Mouse (Mus musculus): ENCODE measurements at regions not wholly inside any gene's neighbourhood (a gene's known extent, or its start where the extent isn't known, plus 50 kb on each side); places are given as distances from the start of the nearest gene placed in this dataset.

DNA sequence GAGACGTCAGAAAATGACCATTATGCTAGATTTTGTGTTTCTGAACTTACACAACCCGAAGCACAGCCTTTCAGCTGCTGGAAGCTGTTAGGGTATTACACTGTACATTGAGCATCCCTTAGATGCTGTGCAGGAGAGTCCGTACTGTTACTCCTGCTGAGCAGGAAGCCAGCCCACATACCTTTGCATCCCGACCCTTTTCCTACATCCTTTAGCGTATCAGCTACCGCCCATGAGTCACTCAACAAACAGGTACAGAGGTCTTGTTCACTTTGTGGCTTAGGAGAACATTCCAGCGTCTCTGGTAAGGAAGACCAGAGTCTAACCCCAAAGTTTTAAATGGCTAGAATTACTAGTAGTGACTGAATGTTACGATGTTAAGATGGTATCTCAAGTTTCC, 311.4 kb upstream of the Pitrm1 start:
- Histone ChIP-seq H3K4me3 (ENCODE audit: control insufficient read depth, low read depth, low read length) (no peak overlapping the region), H3K36me3 (ENCODE audit: control insufficient read depth, insufficient read depth, low read length) (no peaks in the 10 kb centered on the region), H3K27ac (ENCODE audit: control insufficient read depth, insufficient read depth, low read depth, low read length) (no peak overlapping the region), H3K4me1 (ENCODE audit: control insufficient read depth, insufficient read depth, low read length) (no peaks in the 10 kb centered on the region), H3K27me3 (ENCODE audit: control insufficient read depth, insufficient read depth, low read length) (no peaks in the 10 kb centered on the region)
- TF ChIP-seq CTCF (IDR thresholded peaks at IDR 0.05; ENCODE audit: control insufficient read depth, insufficient read depth, insufficient replicate concordance, low read depth, low read length) (no peak), POLR2A (IDR thresholded peaks at IDR 0.05; ENCODE audit: control insufficient read depth, low read depth, low read length) (no peak)

DNA sequence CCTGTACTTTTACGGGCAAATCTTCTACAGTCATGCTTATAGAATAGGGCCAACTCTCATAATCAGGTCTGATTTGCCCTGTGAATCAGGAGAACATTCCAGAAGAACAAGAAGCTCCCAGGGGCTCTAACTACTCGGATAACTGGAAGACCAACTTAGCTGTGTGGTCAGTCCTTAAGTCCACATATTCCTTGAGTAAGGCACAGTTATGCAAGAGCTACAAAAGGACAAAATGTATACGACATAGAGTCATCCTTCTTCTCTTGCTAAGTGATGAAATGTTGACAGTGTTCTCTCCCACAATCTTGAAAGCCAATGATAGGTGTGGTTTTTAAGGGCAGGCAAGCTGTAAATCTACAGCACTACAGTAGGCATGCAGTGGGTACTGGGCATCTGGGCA, 310.7 kb upstream of the Pitrm1 start:
- H3K4me3 ChIP-seq (ENCODE audit: control insufficient read depth, low read depth, low read length), result no peak overlapping the region
- H3K36me3 ChIP-seq (ENCODE audit: control insufficient read depth, insufficient read depth, low read length), result no peaks in the 10 kb centered on the region
- H3K4me1 ChIP-seq (ENCODE audit: control insufficient read depth, insufficient read depth, low read length), result no peaks in the 10 kb centered on the region
- H3K27ac ChIP-seq (ENCODE audit: control insufficient read depth, insufficient read depth, low read depth, low read length), result no peak overlapping the region
- no peak for TF ChIP-seq POLR2A (IDR thresholded peaks at IDR 0.05; ENCODE audit: control insufficient read depth, low read depth, low read length)
- H3K27me3 ChIP-seq (ENCODE audit: control insufficient read depth, insufficient read depth, low read length), result no peaks in the 10 kb centered on the region

DNA sequence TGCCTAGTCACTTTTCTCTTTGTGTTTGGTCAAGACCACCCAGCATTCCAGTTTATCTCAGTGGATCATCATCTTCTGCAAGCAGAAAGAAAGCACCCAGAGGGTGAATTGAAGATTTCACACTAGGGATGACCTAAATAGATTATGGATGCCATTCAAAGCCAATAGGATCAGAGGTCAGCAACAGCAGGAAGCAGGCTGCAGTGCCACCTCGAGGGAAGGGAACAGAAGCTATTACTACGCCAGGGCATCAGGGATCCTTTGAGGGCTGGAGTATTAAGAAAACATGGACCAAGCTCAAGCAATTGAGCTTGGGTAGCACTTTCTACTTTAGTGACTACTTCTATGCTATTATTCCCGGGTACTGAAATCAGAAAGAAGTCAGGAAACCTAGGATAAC, 307.1 kb upstream of the Pitrm1 start:
- H3K27me3 ChIP-seq (ENCODE audit: control insufficient read depth, insufficient read depth, low read length), result no peaks in the 10 kb centered on the region
- TF ChIP-seq CTCF (IDR thresholded peaks at IDR 0.05; ENCODE audit: control insufficient read depth, insufficient read depth, insufficient replicate concordance, low read depth, low read length) (no peak), POLR2A (IDR thresholded peaks at IDR 0.05; ENCODE audit: control insufficient read depth, low read depth, low read length) (no peak)

GRCm38 (mm10) chr13:6241472-6242123, 306.4 kb upstream of the Pitrm1 start:
- Histone ChIP-seq H3K4me3 (ENCODE audit: control insufficient read depth, low read depth, low read length) (no peak overlapping the region), H3K4me1 (ENCODE audit: control insufficient read depth, insufficient read depth, low read length) (no peaks in the 10 kb centered on the region), H3K36me3 (ENCODE audit: control insufficient read depth, insufficient read depth, low read length) (no peaks in the 10 kb centered on the region), H3K27me3 (ENCODE audit: control insufficient read depth, insufficient read depth, low read length) (no peaks in the 10 kb centered on the region), H3K27ac (ENCODE audit: control insufficient read depth, insufficient read depth, low read depth, low read length) (no peak overlapping the region)
- TF ChIP-seq CTCF (IDR thresholded peaks at IDR 0.05; ENCODE audit: control insufficient read depth, insufficient read depth, insufficient replicate concordance, low read depth, low read length) (no peak), POLR2A (IDR thresholded peaks at IDR 0.05; ENCODE audit: control insufficient read depth, low read depth, low read length) (no peak)

More for the DNA sequence above, 307.1 kb upstream of the Pitrm1 start:
- Histone ChIP-seq H3K4me3 (ENCODE audit: control insufficient read depth, low read depth, low read length) (no peak overlapping the region), H3K4me1 (ENCODE audit: control insufficient read depth, insufficient read depth, low read length) (no peaks in the 10 kb centered on the region), H3K36me3 (ENCODE audit: control insufficient read depth, insufficient read depth, low read length) (no peaks in the 10 kb centered on the region), H3K27ac (ENCODE audit: control insufficient read depth, insufficient read depth, low read depth, low read length) (no peak overlapping the region)

DNA sequence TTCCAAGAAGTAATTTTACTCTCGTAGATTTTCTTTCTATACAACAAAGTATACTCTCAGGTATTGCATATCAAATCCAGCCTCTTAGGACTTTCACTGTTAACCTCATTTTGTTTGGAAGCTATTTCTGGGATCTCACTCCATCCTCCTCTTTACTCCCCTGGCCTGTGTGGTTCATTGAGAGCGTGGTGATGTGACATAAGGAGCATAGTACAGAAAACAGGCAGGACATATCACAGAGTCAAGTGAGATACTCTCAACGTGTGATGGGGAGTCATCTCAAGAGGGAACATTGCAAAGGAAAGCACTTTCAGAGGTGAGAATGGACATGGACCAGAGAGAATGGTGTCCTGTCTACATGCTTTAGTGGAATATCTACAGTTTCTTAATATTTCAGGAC, 297.8 kb upstream of the Pitrm1 start:
- no peaks in the 10 kb centered on the region for H3K27me3 ChIP-seq (ENCODE audit: control insufficient read depth, insufficient read depth, low read length)
- H3K4me3 ChIP-seq (ENCODE audit: control insufficient read depth, low read depth, low read length), result no peak overlapping the region
- H3K27ac ChIP-seq (ENCODE audit: control insufficient read depth, insufficient read depth, low read depth, low read length), result no peak overlapping the region
- TF ChIP-seq CTCF (IDR thresholded peaks at IDR 0.05; ENCODE audit: control insufficient read depth, insufficient read depth, insufficient replicate concordance, low read depth, low read length) (no peak), POLR2A (IDR thresholded peaks at IDR 0.05; ENCODE audit: control insufficient read depth, low read depth, low read length) (no peak)
- H3K36me3 ChIP-seq (ENCODE audit: control insufficient read depth, insufficient read depth, low read length), result no peaks in the 10 kb centered on the region
- no peaks in the 10 kb centered on the region for H3K4me1 ChIP-seq (ENCODE audit: control insufficient read depth, insufficient read depth, low read length)

GRCm38 (mm10) chr13:6251025-6251862, 296.7 kb upstream of the Pitrm1 start:
- H3K4me1 ChIP-seq (ENCODE audit: control insufficient read depth, insufficient read depth, low read length), result no peaks in the 10 kb centered on the region
- no peaks in the 10 kb centered on the region for H3K27me3 ChIP-seq (ENCODE audit: control insufficient read depth, insufficient read depth, low read length)
- TF ChIP-seq POLR2A (IDR thresholded peaks at IDR 0.05; ENCODE audit: control insufficient read depth, low read depth, low read length), result no peak
- TF ChIP-seq CTCF (IDR thresholded peaks at IDR 0.05; ENCODE audit: control insufficient read depth, insufficient read depth, insufficient replicate concordance, low read depth, low read length), result no peak
- no peak overlapping the region for H3K4me3 ChIP-seq (ENCODE audit: control insufficient read depth, low read depth, low read length)
- no peaks in the 10 kb centered on the region for H3K36me3 ChIP-seq (ENCODE audit: control insufficient read depth, insufficient read depth, low read length)
- H3K27ac ChIP-seq (ENCODE audit: control insufficient read depth, insufficient read depth, low read depth, low read length), result no peak overlapping the region

GRCm38 (mm10) chr13:6252100-6252499, 295.8 kb upstream of the Pitrm1 start:
- no peak for TF ChIP-seq POLR2A (IDR thresholded peaks at IDR 0.05; ENCODE audit: control insufficient read depth, low read depth, low read length)
- TF ChIP-seq CTCF (IDR thresholded peaks at IDR 0.05; ENCODE audit: control insufficient read depth, insufficient read depth, insufficient replicate concordance, low read depth, low read length), result no peak
- no peaks in the 10 kb centered on the region for H3K4me1 ChIP-seq (ENCODE audit: control insufficient read depth, insufficient read depth, low read length)
- H3K36me3 ChIP-seq (ENCODE audit: control insufficient read depth, insufficient read depth, low read length), result no peaks in the 10 kb centered on the region
- no peak overlapping the region for H3K27ac ChIP-seq (ENCODE audit: control insufficient read depth, insufficient read depth, low read depth, low read length)
- H3K27me3 ChIP-seq (ENCODE audit: control insufficient read depth, insufficient read depth, low read length), result no peaks in the 10 kb centered on the region
- no peak overlapping the region for H3K4me3 ChIP-seq (ENCODE audit: control insufficient read depth, low read depth, low read length)
